Mouse (Mus musculus) embryo, embryonic 11 days (tissue): Measurements from ENCODE around the gene Ecm1.
A peak's percentile ranks its signal among the peaks of the same experiment; 100 is the strongest.
"Not testable (repeated sequence)": the region's sequence is repeated elsewhere in the genome, so short reads cannot be mapped to it uniquely, and the experiment has no call there.

ENCODE experiments used
- DNase-seq: peaks from one replicate; pipeline ENCODE4 v3.0.0-alpha.2; 2015

Ecm1 gene

DNA sequence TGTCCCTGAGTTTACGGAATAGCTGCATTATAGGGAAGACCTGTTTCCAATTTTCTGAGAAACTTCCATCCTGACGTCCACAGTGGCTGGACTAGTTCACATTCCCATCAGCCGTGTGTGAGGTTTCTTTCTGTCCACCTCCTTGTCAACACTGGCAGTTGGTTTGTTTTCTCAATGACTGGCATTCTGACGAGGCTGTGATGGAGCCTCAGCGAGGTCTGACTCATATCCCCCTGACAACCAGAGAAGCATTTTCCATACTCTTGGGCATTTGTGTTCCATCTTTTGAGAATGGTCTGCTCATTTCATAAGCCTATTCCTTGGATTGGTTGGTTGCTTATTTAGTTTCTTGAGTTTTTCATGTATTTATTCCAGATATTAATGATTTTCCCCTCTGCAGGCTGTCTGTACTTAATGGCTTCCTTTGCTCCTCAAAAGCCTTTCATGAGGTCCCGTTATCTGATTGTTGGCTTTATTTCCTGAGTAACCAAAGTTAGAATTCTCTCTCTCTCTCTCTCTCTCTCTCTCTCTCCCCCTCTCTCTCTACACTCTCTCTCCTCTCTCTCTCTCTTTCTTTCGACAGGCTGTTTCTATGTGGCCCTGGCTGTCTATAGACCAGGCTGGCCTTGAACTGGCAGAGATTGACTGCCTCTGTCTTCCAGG is 12.5 kb downstream of the Ecm1 start:
- no peak for DNase-seq

DNA sequence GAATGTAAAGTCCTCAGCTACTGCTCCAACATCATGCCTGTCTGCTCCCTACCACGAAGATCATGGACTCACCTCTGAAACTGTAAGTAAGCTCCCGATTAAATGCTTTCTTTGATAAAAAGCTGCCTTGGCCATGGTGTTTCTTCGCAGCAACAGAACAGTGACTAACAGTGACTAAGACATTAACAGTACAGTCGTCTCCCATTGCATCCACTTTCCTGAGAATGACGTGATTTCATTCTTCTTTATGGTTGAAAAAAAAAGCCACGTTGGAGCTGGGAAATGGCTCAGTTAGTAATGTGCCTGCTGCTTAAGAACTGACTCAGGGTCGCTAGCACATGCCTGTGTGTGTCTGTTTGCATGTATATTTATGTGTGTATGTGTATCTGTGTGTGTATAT is 13.5 kb downstream of the Ecm1 start:
- DNase-seq = no peak

GRCm38 (mm10) chr3:95722386-95722785 is 17.0 kb downstream of the Ecm1 start:
- no peak for DNase-seq

DNA sequence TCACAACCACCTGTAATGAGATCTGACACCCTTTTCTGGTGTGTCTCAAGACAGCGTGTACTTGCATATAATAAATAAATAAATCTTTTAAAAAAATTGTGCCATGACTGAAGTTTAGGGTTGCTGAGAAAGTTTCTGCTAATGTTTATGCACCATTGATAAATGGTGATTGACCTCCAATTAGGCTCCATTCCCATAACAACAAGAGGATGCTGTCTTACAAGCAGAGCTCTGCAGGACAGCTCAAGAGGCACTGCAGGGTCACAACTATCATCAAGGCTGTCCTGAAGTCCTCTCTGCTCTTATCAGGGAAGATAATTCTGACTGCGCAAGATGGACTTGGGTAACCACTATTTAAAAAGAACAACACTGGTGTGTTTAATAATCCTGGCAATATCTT is 21.2 kb downstream of the Ecm1 start:
- DNase-seq = no peak

- no peak for DNase-seq
Observed at GRCm38 (mm10) chr3:95716075-95716474, 23.3 kb downstream of the Ecm1 start.

DNA sequence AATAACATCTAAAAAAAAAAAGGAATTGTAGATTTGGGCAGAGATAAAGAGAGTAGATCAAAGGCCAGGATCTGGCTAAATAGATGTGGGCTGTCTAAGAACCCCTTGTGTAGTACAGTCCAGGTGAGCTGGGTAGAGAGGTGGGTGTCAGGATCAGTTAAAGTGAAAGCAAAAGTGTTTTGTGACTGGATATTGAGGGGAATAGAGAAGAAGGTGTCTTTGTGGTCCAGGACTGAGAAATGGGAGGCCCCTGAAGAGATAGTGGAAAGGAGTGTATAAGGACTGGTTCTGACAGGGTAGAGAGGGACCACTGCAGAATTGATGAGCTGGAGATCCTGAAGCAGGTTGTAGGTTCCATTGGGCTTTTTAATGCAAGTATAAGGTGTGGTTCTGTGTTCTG is 29.4 kb downstream of the Ecm1 start:
- DNase-seq = no peak

GRCm38 (mm10) chr3:95709044-95709443 is 30.3 kb downstream of the Ecm1 start:
- DNase-seq = no peak

- no peak for DNase-seq
Observed at GRCm38 (mm10) chr3:95707497-95707896, 31.9 kb downstream of the Ecm1 start.

DNA sequence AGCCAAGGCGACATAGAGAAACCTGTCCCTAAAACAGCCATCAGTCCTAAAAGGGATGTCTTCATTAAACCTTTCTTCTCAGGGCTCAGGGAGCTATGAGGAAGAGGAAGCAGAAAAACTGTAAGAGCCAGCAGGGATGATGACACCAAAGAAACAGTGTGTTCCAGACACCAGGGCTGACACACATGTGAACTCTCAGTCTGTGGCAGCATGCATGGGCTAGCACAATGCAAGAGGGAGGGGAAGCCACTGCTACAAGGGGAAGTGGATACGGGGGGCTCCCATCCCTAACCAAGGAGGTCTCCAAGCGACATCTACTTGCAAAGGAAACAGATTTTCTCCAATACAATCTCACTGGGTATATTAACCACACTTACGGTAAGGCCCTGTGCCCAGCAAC is 33.1 kb downstream of the Ecm1 start:
- DNase-seq = no peak

DNA sequence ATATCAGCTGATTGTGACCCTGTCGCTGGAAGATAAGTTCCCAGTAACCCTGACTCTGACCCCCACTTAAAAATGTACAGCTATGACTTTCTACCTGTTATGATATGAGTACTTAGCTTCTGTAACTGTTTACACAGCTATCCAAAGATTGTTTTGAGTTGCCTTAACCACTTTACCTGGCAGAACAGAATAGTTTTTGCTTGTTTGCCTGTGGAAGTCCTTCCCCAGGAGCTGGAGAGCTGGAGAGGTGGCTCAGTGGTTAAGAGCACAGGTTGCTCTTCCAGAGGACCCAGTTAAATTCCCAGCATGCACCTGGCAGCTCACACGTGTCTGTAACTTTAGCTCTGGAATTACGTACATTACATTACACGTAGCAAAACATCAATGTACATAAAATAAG is 34.8 kb downstream of the Ecm1 start:
- no peak for DNase-seq

- no peak for DNase-seq
Observed at GRCm38 (mm10) chr3:95703276-95703675, 36.1 kb downstream of the Ecm1 start.

GRCm38 (mm10) chr3:95701877-95702540 is 37.4 kb downstream of the Ecm1 start:
- peak; percentile 91 for DNase-seq

DNA sequence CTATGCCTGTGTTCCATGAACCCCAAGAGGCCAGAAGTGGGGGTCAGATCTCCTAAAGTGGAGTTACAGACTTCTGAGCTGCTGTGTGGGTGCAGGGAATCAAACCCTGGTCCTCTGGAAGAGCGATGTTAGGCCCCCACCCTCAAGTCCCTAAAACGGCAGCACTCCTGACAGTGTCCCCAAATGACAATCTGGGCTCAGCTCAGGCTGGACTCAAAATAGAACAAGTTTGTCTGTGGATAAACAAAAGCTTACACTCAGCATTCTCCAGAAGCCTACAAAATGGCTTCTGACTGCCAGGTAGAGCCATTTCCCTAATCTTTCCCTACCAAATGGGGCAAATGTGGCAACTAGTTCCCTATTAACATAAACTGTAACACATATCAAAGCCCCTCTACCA is 38.3 kb downstream of the Ecm1 start:
- DNase-seq = no peak

DNA sequence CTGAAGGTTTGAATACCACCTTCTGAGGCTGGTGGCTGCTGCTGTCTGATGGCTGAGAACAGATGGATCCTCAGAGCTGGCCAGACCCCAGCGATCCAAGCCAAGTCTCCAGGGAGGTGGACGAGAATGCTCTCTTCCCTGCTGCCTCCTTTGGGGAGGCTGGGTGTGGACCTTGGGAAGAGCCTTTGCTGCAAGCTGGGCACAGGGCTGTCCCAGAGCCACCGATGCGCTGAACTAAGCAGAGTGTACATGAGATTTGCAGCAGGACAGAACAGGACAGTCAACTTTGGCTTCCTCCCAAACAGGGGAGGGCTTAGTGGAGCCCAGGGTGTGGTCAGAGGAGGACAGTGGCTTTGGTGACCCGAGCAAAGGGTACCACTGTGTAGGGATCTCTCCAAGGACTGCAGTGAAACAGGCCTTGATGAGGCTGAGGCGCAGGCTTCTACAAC is 39.1 kb downstream of the Ecm1 start:
- DNase-seq = no peak

GRCm38 (mm10) chr3:95698286-95698685 is 41.1 kb downstream of the Ecm1 start:
- no peak for DNase-seq

GRCm38 (mm10) chr3:95696360-95696759 is 43.0 kb downstream of the Ecm1 start:
- peak; percentile 65 for DNase-seq

GRCm38 (mm10) chr3:95695796-95696195 is 43.6 kb downstream of the Ecm1 start:
- peak; percentile 43 for DNase-seq

- DNase-seq = no peak
Observed at GRCm38 (mm10) chr3:95694808-95695703, 44.3 kb downstream of the Ecm1 start.

- no peak for DNase-seq
Observed at GRCm38 (mm10) chr3:95693821-95694807, 45.3 kb downstream of the Ecm1 start.

DNA sequence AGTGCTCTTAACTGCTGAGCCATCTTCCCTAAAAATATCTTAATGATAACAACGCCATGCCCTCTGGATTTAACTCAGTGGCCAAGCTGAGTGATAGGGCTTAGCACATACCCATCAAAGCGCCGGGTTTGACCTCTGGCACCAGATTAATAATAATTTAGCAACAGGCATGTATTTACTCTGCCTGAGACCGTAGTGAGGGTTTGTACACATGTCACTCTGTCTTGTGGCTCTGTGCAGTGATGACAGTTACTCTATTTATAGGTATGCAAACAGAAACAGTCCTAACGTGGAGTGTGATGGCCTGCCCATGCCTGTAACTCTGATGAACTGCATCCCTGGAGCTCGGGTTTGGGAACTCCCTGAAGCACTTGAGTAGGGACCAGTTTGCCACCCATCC is 46.7 kb downstream of the Ecm1 start:
- DNase-seq = no peak

DNA sequence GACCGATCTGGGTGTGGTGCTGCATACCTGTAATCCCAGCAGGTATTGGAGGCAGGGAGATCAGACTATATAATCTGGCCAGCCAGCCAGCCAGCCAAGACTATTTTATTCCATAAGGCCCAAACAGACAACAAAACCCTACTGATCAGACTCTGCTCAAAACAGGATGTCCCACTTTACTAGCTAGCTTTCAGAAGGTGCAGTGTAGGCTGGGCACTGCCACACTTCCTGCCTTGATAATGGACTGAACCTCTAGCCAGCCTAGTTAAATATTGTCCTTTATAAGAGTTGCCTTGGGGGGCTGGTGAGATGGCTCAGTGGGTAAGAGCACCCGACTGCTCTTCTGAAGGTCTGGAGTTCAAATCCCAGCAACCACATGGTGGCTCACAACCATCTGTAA is 48.8 kb downstream of the Ecm1 start:
- DNase-seq = not testable (repeated sequence)

DNA sequence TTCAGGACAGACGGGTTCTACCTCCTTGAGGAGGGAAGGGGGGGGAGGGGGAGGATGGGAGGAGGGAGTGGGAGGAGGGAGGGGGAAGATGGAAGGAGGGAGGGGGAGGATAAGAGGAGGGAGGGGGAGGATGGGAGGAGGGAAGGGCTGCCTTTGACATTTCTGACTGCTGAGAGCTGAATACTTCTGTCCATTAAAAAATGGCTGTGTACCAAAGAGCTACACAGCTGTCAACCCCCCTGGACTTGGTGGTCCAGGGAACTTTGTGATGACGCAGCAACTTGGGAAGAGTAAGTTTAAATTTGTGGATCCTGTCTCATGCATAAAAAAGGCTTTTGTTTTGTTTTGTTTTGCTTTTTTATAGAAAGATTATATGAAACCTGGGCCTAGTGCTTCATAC is 49.4 kb downstream of the Ecm1 start:
- DNase-seq = no peak
